Mouse (Mus musculus) embryonic facial prominence, embryonic 12.5 days (tissue): ENCODE measurements around the gene Gm5901. TPM values are rescaled to one million over a fixed set of nuclear protein-coding genes. Genes with fewer than 3 reads are reported as not detected.
"Not testable (repeated sequence)": the region's sequence is repeated elsewhere in the genome, so short reads cannot be mapped to it uniquely, and the experiment has no call there.

Source experiments
- ATAC-seq: fragments of 200-750 bp; cut with Nextera tagmentation; 2 replicates; pipeline ENCODE4 v1.8.0; 2017; ENCODE audit not compliant: insufficient number of reproducible peaks, insufficient read depth, low FRiP score, low TSS enrichment
- H3K27ac ChIP-seq: fragments of 300-500 bp; sonication (generic); 2 replicates; pipeline ENCODE4 v1.5.1; 2016; ENCODE audit warnings: mild to moderate bottlenecking
- H3K27me3 ChIP-seq: fragments of 300-500 bp; sonication (generic); 2 replicates; pipeline ENCODE4 v1.6.1; 2016; ENCODE audit warnings: mild to moderate bottlenecking, moderate library complexity
- H3K36me3 ChIP-seq: fragments of 300-500 bp; sonication (generic); 2 replicates; pipeline ENCODE4 v1.6.1; 2016; ENCODE audit warnings: mild to moderate bottlenecking
- H3K4me1 ChIP-seq: fragments of 300-500 bp; sonication (generic); 2 replicates; pipeline ENCODE4 v1.6.1; 2016
- H3K4me2 ChIP-seq: fragments of 300-500 bp; sonication (generic); replicated peaks from 2 replicates; pipeline ENCODE4 v1.6.1; 2016; ENCODE audit warnings: mild to moderate bottlenecking, moderate library complexity
- H3K4me3 ChIP-seq: fragments of 300-500 bp; sonication (generic); 2 replicates; pipeline ENCODE4 v1.5.1; 2016; ENCODE audit warnings: mild to moderate bottlenecking
- H3K9ac ChIP-seq: fragments of 300-500 bp; sonication (generic); 2 replicates; pipeline ENCODE4 v1.6.1; 2016; ENCODE audit warnings: mild to moderate bottlenecking, moderate library complexity
- H3K9me3 ChIP-seq: fragments of 300-500 bp; sonication (generic); 2 replicates; pipeline ENCODE4 v1.6.1; 2016; ENCODE audit warnings: mild to moderate bottlenecking, moderate library complexity
- WGBS: fragments of 180-500 bp; shearing (Covaris S2); methylation state at CpG from one replicate; pipeline ENCODE4 v1.1.7; 2016; 5-methylcytosine and 5-hydroxymethylcytosine counted together
- polyA plus RNA-seq: library from polyadenylated mRNA; unstranded; fragments of >200 nt; fragmentation: Nextera tagmentation; extraction: Ambion mirVana; gene quantifications from 2 replicates; pipeline ENCODE4 v1.2.1, GENCODE M21; 2016

Gene Gm5901
- polyA plus RNA-seq, 1 experiment from 2014 or later = not detected

GRCm38 (mm10) chr7:105406322-105406721 lies 31.5 kb downstream of the Gm5901 start:
- Histone ChIP-seq H3K4me2 (no peak overlapping the region), H3K9ac (no peak overlapping the region), H3K27me3 (no peaks in the 10 kb centered on the region), H3K36me3 (no peaks in the 10 kb centered on the region), H3K4me1 (no peaks in the 10 kb centered on the region), H3K9me3 (no peaks in the 10 kb centered on the region), H3K27ac (no peak overlapping the region), H3K4me3 (no peak overlapping the region)
- WGBS = 82% methylated on average over 1 of the region's 1 CpGs
- no peak for ATAC-seq

GRCm38 (mm10) chr7:105411874-105412632 lies 37.2 kb downstream of the Gm5901 start:
- 63% methylated on average over 8 of the region's 8 CpGs for WGBS

GRCm38 (mm10) chr7:105414385-105414784 lies 39.5 kb downstream of the Gm5901 start:
- Histone ChIP-seq H3K4me3 (no peak overlapping the region), H3K27me3 (no peaks in the 10 kb centered on the region), H3K27ac (no peak overlapping the region), H3K9ac (no peak overlapping the region), H3K4me1 (no peaks in the 10 kb centered on the region), H3K36me3 (no peaks in the 10 kb centered on the region), H3K9me3 (no peaks in the 10 kb centered on the region), H3K4me2 (no peak overlapping the region)
- ATAC-seq = no peak
- WGBS = 53% methylated on average over 6 of the region's 6 CpGs

More at GRCm38 (mm10) chr7:105411874-105412632, 37.2 kb downstream of the Gm5901 start:
- not testable (repeated sequence) for H3K4me3 ChIP-seq, H3K27ac ChIP-seq, H3K27me3 ChIP-seq, H3K9ac ChIP-seq, ATAC-seq, H3K36me3 ChIP-seq, H3K9me3 ChIP-seq, H3K4me1 ChIP-seq, H3K4me2 ChIP-seq

GRCm38 (mm10) chr7:105416529-105416928 lies 41.7 kb downstream of the Gm5901 start:
- ATAC-seq = no peak
- H3K4me2 ChIP-seq = no peak overlapping the region
- H3K27me3 ChIP-seq = no peaks in the 10 kb centered on the region
- no peaks in the 10 kb centered on the region for H3K4me1 ChIP-seq
- no peak overlapping the region for H3K27ac ChIP-seq
- no peaks in the 10 kb centered on the region for H3K9me3 ChIP-seq
- H3K9ac ChIP-seq = no peak overlapping the region
- WGBS = 94% methylated on average over 7 of the region's 7 CpGs
- H3K4me3 ChIP-seq = no peak overlapping the region
- H3K36me3 ChIP-seq = no peaks in the 10 kb centered on the region

GRCm38 (mm10) chr7:105418106-105418505 lies 43.3 kb downstream of the Gm5901 start:
- no peak overlapping the region for H3K27ac ChIP-seq
- no peak overlapping the region for H3K9ac ChIP-seq
- no peak overlapping the region for H3K4me3 ChIP-seq
- H3K27me3 ChIP-seq = no peaks in the 10 kb centered on the region
- 82% methylated on average over 5 of the region's 5 CpGs for WGBS
- H3K4me1 ChIP-seq = no peaks in the 10 kb centered on the region
- no peak for ATAC-seq
- H3K9me3 ChIP-seq = no peaks in the 10 kb centered on the region
- H3K36me3 ChIP-seq = no peaks in the 10 kb centered on the region
- H3K4me2 ChIP-seq = no peak overlapping the region

GRCm38 (mm10) chr7:105420903-105421302 lies 46.1 kb downstream of the Gm5901 start:
- H3K4me3 ChIP-seq = no peak overlapping the region
- no peak overlapping the region for H3K4me2 ChIP-seq
- no peak for ATAC-seq
- no peaks in the 10 kb centered on the region for H3K9me3 ChIP-seq
- no peaks in the 10 kb centered on the region for H3K4me1 ChIP-seq
- H3K36me3 ChIP-seq = no peaks in the 10 kb centered on the region
- no peak overlapping the region for H3K9ac ChIP-seq
- 57% methylated on average over 2 of the region's 2 CpGs for WGBS
- no peak overlapping the region for H3K27ac ChIP-seq
- H3K27me3 ChIP-seq = peaks cover 26% of the 10 kb centered on the region

GRCm38 (mm10) chr7:105424368-105424767 lies 49.5 kb downstream of the Gm5901 start:
- Histone ChIP-seq H3K36me3 (no peaks in the 10 kb centered on the region), H3K9ac (no peak overlapping the region), H3K9me3 (no peaks in the 10 kb centered on the region), H3K27ac (no peak overlapping the region), H3K4me1 (no peaks in the 10 kb centered on the region), H3K27me3 (peaks cover 46% of the 10 kb centered on the region), H3K4me3 (no peak overlapping the region), H3K4me2 (no peak overlapping the region)
- 21% methylated on average over 5 of the region's 5 CpGs for WGBS
- ATAC-seq = no peak

GRCm38 (mm10) chr7:105425424-105426043 lies 50.7 kb downstream of the Gm5901 start, which contains the start of gene Cckbr:
Gene Cckbr, plus strand, starts transcription at chr7:105425731.
- ATAC-seq = peak; percentile 54; the same call in 1 of the 2 replicates
- Histone ChIP-seq H3K36me3 (no peaks in the 10 kb centered on the region), H3K4me3 (peak within 1 kb of the TSS; percentile 42), H3K9ac (peak within 1 kb of the TSS; percentile 31; the same call in 1 of the 2 replicates), H3K4me1 (no peaks in the 10 kb centered on the region), H3K9me3 (no peaks in the 10 kb centered on the region), H3K27ac (no peak within 1 kb of the TSS), H3K4me2 (peak within 1 kb of the TSS; percentile 70), H3K27me3 (peaks cover 50% of the 10 kb centered on the region)
- WGBS = 3% methylated on average over 31 of the region's 31 CpGs

- Histone ChIP-seq H3K4me3 (peak overlapping the region; percentile 42), H3K4me2 (peak overlapping the region; percentile 70), H3K27ac (no peak overlapping the region), H3K27me3 (peaks cover 50% of the 10 kb centered on the region), H3K36me3 (no peaks in the 10 kb centered on the region), H3K9me3 (no peaks in the 10 kb centered on the region), H3K9ac (peak overlapping the region; percentile 31; the same call in 1 of the 2 replicates), H3K4me1 (no peaks in the 10 kb centered on the region)
- WGBS = 4% methylated on average over 11 of the region's 11 CpGs
- ATAC-seq = peak; percentile 36; the same call in 1 of the 2 replicates
Measured at GRCm38 (mm10) chr7:105426051-105426450, 51.2 kb downstream of the Gm5901 start.

Other genes with a start within 250 kb of the Gm5901 start
- gene Olfr683, start 228.0 kb upstream of the Gm5901 start, polyA plus RNA-seq = not detected in 2 replicates
- gene Olfr684, start 211.4 kb upstream of the Gm5901 start, polyA plus RNA-seq = not detected in 2 replicates
- gene Olfr685, start 189.0 kb upstream of the Gm5901 start, polyA plus RNA-seq = not detected in 2 replicates
- not detected in 2 replicates for gene Olfr686, start 167.6 kb upstream of the Gm5901 start, polyA plus RNA-seq
- gene Olfr688, start 86.9 kb upstream of the Gm5901 start, polyA plus RNA-seq = not detected in 2 replicates
- gene Olfr689, start 63.9 kb upstream of the Gm5901 start, polyA plus RNA-seq = not detected in 2 replicates
- not detected in 2 replicates for gene Olfr690, start 40.9 kb upstream of the Gm5901 start, polyA plus RNA-seq
- gene Olfr691, start 32.8 kb upstream of the Gm5901 start, polyA plus RNA-seq = not detected in 2 replicates
- gene Olfr692, start 6.8 kb upstream of the Gm5901 start, polyA plus RNA-seq = not detected in 2 replicates
- gene Fam160a2, start 25.0 kb downstream of the Gm5901 start, polyA plus RNA-seq = 46.1 and 47.6 TPM in 2 replicates
- 0.08 TPM in 1 of 2 replicates, not detected in the other for gene Cnga4, start 29.5 kb downstream of the Gm5901 start, polyA plus RNA-seq
- 0.31 and 0.47 TPM in 2 replicates for gene Cckbr, start 50.7 kb downstream of the Gm5901 start, polyA plus RNA-seq
- gene Cavin3, start 107.3 kb downstream of the Gm5901 start, polyA plus RNA-seq = 36.7 and 40.0 TPM in 2 replicates
- gene Smpd1, start 179.3 kb downstream of the Gm5901 start, polyA plus RNA-seq = 40.8 and 41.4 TPM in 2 replicates
- 77.5 and 84.7 TPM in 2 replicates for gene Apbb1, start 206.6 kb downstream of the Gm5901 start, polyA plus RNA-seq
- 0.52 and 0.59 TPM in 2 replicates for gene Hpx, start 225.1 kb downstream of the Gm5901 start, polyA plus RNA-seq